Mouse (Mus musculus) kidney, postnatal 4 days (tissue): ENCODE results near the gene Chst11.
A peak's percentile ranks its signal among the peaks of the same experiment; 100 is the strongest.

Source experiments
- DNase-seq, 2 experiments: peaks; one replicate each; pipeline ENCODE4 v3.0.0; 2021; ENCODE audit warnings: mixed read lengths in 2 of 2

The Chst11 gene

GRCm38 (mm10) chr10:82991756-82992519, 6.6 kb downstream of the Chst11 start:
- no peak for DNase-seq

DNA sequence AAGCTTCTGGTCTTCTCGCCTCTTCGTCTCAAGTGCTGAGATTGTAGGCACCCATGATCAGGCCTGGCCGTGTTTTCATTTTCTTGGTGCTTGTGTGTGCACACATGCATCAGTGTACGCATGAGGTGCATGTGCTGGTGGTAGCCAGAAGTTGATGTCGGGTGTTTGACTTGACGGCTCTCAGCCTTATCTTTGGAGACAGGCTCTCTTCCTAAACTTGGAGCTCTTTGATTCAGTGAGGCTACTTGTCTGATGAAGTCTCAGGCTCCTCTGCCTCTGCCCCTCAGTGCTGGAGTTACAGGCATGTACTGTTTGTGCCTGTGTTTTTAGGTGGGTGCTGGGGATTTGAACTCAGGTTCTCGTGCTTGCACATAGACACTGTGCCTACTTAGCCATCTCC, 9.0 kb downstream of the Chst11 start:
- DNase-seq = no peak

DNA sequence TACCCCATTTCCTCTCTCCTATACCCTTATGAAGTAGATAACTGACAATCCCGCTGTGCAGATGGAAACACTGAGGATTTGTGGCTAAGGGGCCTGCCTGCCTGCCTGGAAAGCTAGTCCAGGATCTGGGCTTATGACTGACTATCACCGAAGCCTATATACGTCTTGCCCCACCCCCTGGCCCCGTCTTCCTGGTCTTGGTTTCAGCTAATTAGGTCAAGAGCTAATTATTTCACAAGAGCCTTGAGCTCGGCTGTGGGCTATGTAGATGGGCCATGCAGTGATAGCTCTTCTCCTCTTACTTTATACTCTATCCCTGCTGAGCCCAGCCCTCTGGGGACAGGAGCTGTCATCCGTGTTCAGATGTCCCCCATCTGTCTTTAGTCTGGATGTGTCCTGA, 12.2 kb downstream of the Chst11 start:
- DNase-seq = no peak

- DNase-seq = no peak
Measured at GRCm38 (mm10) chr10:83000169-83000568, 14.9 kb downstream of the Chst11 start.

- DNase-seq = no peak
Measured at GRCm38 (mm10) chr10:83000721-83001120, 15.4 kb downstream of the Chst11 start.

GRCm38 (mm10) chr10:83003899-83004298, 18.6 kb downstream of the Chst11 start:
- DNase-seq = no peak

GRCm38 (mm10) chr10:83004389-83004788, 19.1 kb downstream of the Chst11 start:
- peak; percentile 22 to 42 for DNase-seq

- no peak for DNase-seq
Measured at GRCm38 (mm10) chr10:83005003-83005402, 19.7 kb downstream of the Chst11 start.

- no peak for DNase-seq
Measured at GRCm38 (mm10) chr10:83006258-83006657, 21.0 kb downstream of the Chst11 start.

GRCm38 (mm10) chr10:83013984-83014383, 28.7 kb downstream of the Chst11 start:
- DNase-seq = no peak

DNA sequence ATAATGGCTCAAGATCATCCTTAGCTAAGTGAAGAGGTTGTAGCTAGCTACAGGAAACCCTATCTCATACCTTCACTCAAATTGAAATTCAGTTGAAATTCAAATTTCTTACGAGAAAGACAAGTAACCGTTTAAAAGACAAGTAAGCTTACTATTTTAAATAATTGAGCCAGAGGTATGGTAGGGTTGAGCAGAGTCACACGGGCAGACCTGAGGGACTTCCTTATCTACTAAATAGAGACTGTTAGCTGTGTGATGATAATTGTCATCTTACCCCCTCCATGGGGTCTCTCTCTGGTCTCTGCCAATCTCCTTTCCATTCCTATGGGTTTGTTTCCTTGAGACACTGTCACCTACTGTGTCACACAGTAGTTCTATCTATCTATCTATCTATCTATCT, 30.6 kb downstream of the Chst11 start:
- DNase-seq = no peak

GRCm38 (mm10) chr10:83016779-83017178, 31.5 kb downstream of the Chst11 start:
- DNase-seq = no peak

- DNase-seq = no peak
Measured at GRCm38 (mm10) chr10:83017760-83018498, 32.6 kb downstream of the Chst11 start.

DNA sequence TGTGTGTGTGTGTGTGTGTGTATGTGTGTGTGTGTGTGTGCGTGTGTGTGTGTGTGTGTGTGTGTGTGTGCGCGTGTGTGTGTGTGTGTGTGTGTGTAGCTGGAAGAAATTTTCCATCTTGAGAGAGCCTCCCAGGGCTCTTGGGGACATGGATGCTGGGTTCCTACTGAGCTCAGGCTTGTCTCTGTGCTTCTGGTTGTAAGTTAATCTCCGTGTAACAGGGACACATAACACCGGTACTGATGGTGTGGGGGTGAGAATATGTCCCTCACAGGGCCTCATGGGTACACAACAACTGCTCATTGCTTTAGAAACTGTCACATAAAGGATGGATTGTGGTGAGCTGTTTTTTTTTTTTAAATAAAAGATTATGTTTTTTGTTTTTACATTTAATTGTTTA, 33.2 kb downstream of the Chst11 start:
- no peak for DNase-seq

- DNase-seq = peak in 1 of 2 experiments; percentile 45
Measured at GRCm38 (mm10) chr10:83019497-83020270, 34.4 kb downstream of the Chst11 start.

GRCm38 (mm10) chr10:83022616-83023015, 37.3 kb downstream of the Chst11 start:
- DNase-seq = no peak

GRCm38 (mm10) chr10:83026174-83026573, 40.9 kb downstream of the Chst11 start:
- DNase-seq = no peak

DNA sequence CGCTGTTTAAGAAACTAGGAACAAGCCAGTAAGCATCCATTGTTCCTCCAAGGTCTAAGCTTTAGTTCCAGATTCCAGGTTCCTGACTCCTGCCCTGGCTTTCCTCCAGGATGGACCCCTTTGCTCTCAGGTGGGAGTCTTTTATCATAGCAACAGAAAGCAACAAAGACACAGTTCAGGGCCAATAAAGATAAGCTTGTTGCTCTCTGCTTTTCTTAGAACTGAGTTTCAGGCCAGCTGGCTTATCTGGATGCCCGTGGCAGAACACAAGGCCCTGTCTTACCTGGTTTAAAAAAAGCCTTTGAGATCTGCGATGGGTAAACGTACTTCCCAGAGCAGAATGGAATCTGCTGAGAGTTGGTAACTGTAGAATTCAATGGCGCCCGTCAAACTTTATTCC, 42.4 kb downstream of the Chst11 start:
- DNase-seq = no peak

GRCm38 (mm10) chr10:83030103-83030661, 44.9 kb downstream of the Chst11 start:
- peak in 1 of 2 experiments; percentile 38 for DNase-seq

- DNase-seq = peak in 1 of 2 experiments; percentile 27
Measured at GRCm38 (mm10) chr10:83030928-83031327, 45.6 kb downstream of the Chst11 start.

DNA sequence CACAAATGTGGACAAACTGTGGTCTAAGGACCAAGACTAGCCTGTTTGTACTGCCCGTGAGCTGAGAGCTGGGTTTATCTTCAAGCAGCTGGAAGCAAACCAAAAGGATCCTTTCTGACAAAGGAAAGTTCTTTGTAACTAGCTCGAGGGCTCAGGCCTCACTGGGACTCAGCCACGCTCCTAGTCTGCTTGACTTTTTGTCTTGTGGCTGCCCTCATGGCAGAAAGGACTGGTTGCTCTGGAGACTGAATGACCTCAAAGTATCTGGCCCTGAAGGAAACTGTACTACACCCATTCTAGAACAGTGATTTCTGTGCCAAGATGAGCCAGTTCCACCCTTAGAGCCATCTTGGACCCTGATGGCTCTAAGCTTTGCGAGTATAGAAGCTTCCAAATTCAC, 46.3 kb downstream of the Chst11 start:
- no peak for DNase-seq

DNA sequence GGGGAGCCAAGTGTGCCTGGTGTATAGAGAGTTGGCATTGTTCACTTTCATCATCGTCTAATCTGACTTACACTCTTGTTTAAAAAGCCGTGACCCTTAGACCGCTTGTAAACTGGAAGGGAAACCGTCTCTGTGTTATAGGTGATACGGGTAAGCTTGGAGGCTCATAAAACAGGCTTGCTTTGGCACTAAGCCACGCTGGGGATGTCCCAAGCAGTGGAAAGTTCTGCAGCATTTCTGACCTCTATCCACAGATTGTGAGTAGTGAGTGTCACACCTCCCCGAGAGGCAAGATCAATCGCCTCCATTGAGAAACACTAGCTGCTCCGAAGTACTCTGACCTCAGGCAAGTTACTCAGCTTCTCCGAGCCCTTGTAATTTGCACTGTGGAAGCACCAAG, 47.3 kb downstream of the Chst11 start:
- DNase-seq = peak; percentile 37 to 44
